Mouse (Mus musculus) testis, adult 2 months (tissue): ENCODE measurements around the gene Slc15a3.

Source experiments
- CTCF ChIP-seq: fragments of 200-500 bp; IDR thresholded peaks from 2 replicates; pipeline ENCODE4 v1.5.1; 2012; ENCODE audit warnings: low read depth, mild to moderate bottlenecking, inconsistent platforms, low read length, moderate library complexity; ENCODE audit not compliant: control insufficient read depth, insufficient read depth, insufficient replicate concordance
- POLR2A ChIP-seq: fragments of 200-500 bp; IDR thresholded peaks from 2 replicates; pipeline ENCODE4 v1.6.1; 2012; ENCODE audit warnings: low read depth, mild to moderate bottlenecking, inconsistent platforms, low read length, moderate library complexity; ENCODE audit not compliant: control insufficient read depth

GRCm38 (mm10) chr19:10868623-10869141 is 29.2 kb downstream of the Slc15a3 start:
- no peak for TF ChIP-seq CTCF
- no peak for TF ChIP-seq POLR2A
